Mouse (Mus musculus) hindbrain, embryonic 14.5 days (tissue): ENCODE data around the gene Exoc8. TPM values are rescaled to one million over a fixed set of nuclear protein-coding genes. Genes with fewer than 3 reads are reported as not detected.

Experiments
- ATAC-seq: fragments of 200-750 bp; cut with Nextera tagmentation; 2 replicates; pipeline ENCODE4 v1.8.0; 2017; ENCODE audit warnings: moderate number of reproducible peaks, mild to moderate bottlenecking, moderate TSS enrichment, moderate library complexity; ENCODE audit not compliant: low FRiP score
- DNase-seq: peaks from one replicate; pipeline ENCODE4 v3.0.0-alpha.2; 2015; ENCODE audit warnings: low spot score
- H3K27ac ChIP-seq: fragments of 300-500 bp; sonication (generic); 2 replicates; pipeline ENCODE4 v1.5.1; 2014; ENCODE audit warnings: mild to moderate bottlenecking, moderate library complexity
- H3K27me3 ChIP-seq: fragments of 300-500 bp; sonication (generic); 2 replicates; pipeline ENCODE4 v1.6.1; 2014; ENCODE audit warnings: mild to moderate bottlenecking, low read length, mixed read lengths; ENCODE audit not compliant: control insufficient read depth, insufficient read depth
- H3K36me3 ChIP-seq: fragments of 300-500 bp; sonication (generic); replicated peaks from 2 replicates; pipeline ENCODE4 v1.6.1; 2014; ENCODE audit not compliant: control insufficient read depth, insufficient read depth
- H3K4me1 ChIP-seq: fragments of 300-500 bp; sonication (generic); replicated peaks from 2 replicates; pipeline ENCODE4 v1.6.1; 2014; ENCODE audit warnings: antibody characterized with exemption, low read length, mixed read lengths; ENCODE audit not compliant: control insufficient read depth, insufficient read depth
- H3K4me2 ChIP-seq: fragments of 300-500 bp; sonication (generic); replicated peaks from 2 replicates; pipeline ENCODE4 v1.6.1; 2014; ENCODE audit warnings: mild to moderate bottlenecking, moderate library complexity
- H3K4me3 ChIP-seq: fragments of 300-500 bp; sonication (generic); replicated peaks from 2 replicates; pipeline ENCODE4 v1.5.1; 2014; ENCODE audit warnings: mild to moderate bottlenecking, low read length
- H3K9ac ChIP-seq: fragments of 300-500 bp; sonication (generic); 2 replicates; pipeline ENCODE4 v1.6.1; 2014
- H3K9me3 ChIP-seq: fragments of 300-500 bp; sonication (generic); 2 replicates; pipeline ENCODE4 v1.6.1; 2016; ENCODE audit warnings: low read length; ENCODE audit not compliant: control insufficient read depth
- WGBS: fragments of 180-500 bp; shearing (Covaris S2); extraction: QIAGEN DNeasy Blood & Tissue Kit; methylation state at CpG from one replicate; pipeline ENCODE4 v1.1.7; 2014; 5-methylcytosine and 5-hydroxymethylcytosine counted together
- polyA plus RNA-seq: library from polyadenylated mRNA; unstranded; fragments of >200 nt; fragmentation: Nextera tagmentation; extraction: Ambion mirVana; gene quantifications from 2 replicates; pipeline ENCODE4 v1.2.1, GENCODE M21; 2014

Gene Exoc8
- polyA plus RNA-seq, 1 experiment from 2014 or later, result 14.7 TPM

GRCm38 (mm10) chr8:124863729-124864128, 33.8 kb downstream of the Exoc8 start:
- H3K4me1 ChIP-seq, result peaks cover 7% of the 10 kb centered on the region
- peak overlapping the region; percentile 97 for H3K4me3 ChIP-seq
- no peak for ATAC-seq
- H3K9me3 ChIP-seq, result no peaks in the 10 kb centered on the region
- peak overlapping the region; percentile 95 for H3K9ac ChIP-seq
- H3K27me3 ChIP-seq, result no peaks in the 10 kb centered on the region
- peak overlapping the region; percentile 92 for H3K27ac ChIP-seq
- H3K4me2 ChIP-seq, result peak overlapping the region; percentile 78
- WGBS, result 20% methylated on average over 8 of the region's 8 CpGs
- DNase-seq, result no peak
- H3K36me3 ChIP-seq, result peaks cover 19% of the 10 kb centered on the region

- Histone ChIP-seq H3K27me3 (no peaks in the 10 kb centered on the region), H3K4me1 (peaks cover 7% of the 10 kb centered on the region), H3K4me2 (peak overlapping the region; percentile 78), H3K9me3 (no peaks in the 10 kb centered on the region), H3K36me3 (peaks cover 24% of the 10 kb centered on the region), H3K27ac (peak overlapping the region; percentile 92), H3K9ac (peak overlapping the region; percentile 95), H3K4me3 (peak overlapping the region; percentile 97)
- DNase-seq (no peak), ATAC-seq (peak; percentile 87)
- WGBS, result under 1% methylated on average over 33 of the region's 33 CpGs
Observed at GRCm38 (mm10) chr8:124863163-124863677, 34.3 kb downstream of the Exoc8 start.

GRCm38 (mm10) chr8:124862321-124863162, 35.0 kb downstream of the Exoc8 start, which contains the start of the genes Gnpat and 2810004N23Rik:
Gnpat (plus strand) TSS chr8:124863033.
2810004N23Rik (minus strand) TSS chr8:124863120.
- ATAC-seq, result peak; percentile 98
- H3K27ac ChIP-seq, result peak within 1 kb of the TSS; percentile 92

GRCm38 (mm10) chr8:124860188-124860587, 37.3 kb downstream of the Exoc8 start:
- H3K36me3 ChIP-seq, result peaks cover 46% of the 10 kb centered on the region
- no peaks in the 10 kb centered on the region for H3K27me3 ChIP-seq
- ATAC-seq (no peak), DNase-seq (no peak)
- H3K4me1 ChIP-seq, result peaks cover 7% of the 10 kb centered on the region
- H3K9me3 ChIP-seq, result no peaks in the 10 kb centered on the region
- WGBS, result 99% methylated on average over 3 of the region's 3 CpGs
- H3K4me2 ChIP-seq, result no peak overlapping the region
- H3K27ac ChIP-seq, result no peak overlapping the region
- no peak overlapping the region for H3K4me3 ChIP-seq
- H3K9ac ChIP-seq, result no peak overlapping the region

More at GRCm38 (mm10) chr8:124862321-124863162, 35.0 kb downstream of the Exoc8 start, which contains the start of the genes Gnpat and 2810004N23Rik:
- H3K4me1 ChIP-seq, result peaks cover 7% of the 10 kb centered on the region
- H3K27me3 ChIP-seq, result no peaks in the 10 kb centered on the region
- peak within 1 kb of the TSS; percentile 95 for H3K9ac ChIP-seq
- peaks cover 29% of the 10 kb centered on the region for H3K36me3 ChIP-seq
- peak; percentile 94 for DNase-seq
- peak within 1 kb of the TSS; percentile 78 for H3K4me2 ChIP-seq
- peak within 1 kb of the TSS; percentile 97 for H3K4me3 ChIP-seq
- 2% methylated on average over 55 of the region's 55 CpGs for WGBS
- H3K9me3 ChIP-seq, result no peaks in the 10 kb centered on the region

- Histone ChIP-seq H3K27me3 (no peaks in the 10 kb centered on the region), H3K36me3 (peaks cover 51% of the 10 kb centered on the region), H3K4me1 (peaks cover 7% of the 10 kb centered on the region), H3K9ac (no peak overlapping the region), H3K27ac (no peak overlapping the region), H3K4me2 (no peak overlapping the region), H3K9me3 (peaks cover 2% of the 10 kb centered on the region; the same call in 1 of the 2 replicates), H3K4me3 (no peak overlapping the region)
- DNase-seq (no peak), ATAC-seq (no peak)
Observed at GRCm38 (mm10) chr8:124859466-124859865, 38.0 kb downstream of the Exoc8 start.

- WGBS, result 94% methylated on average over 1 of the region's 1 CpGs
- H3K36me3 ChIP-seq, result peaks cover 45% of the 10 kb centered on the region
Observed at GRCm38 (mm10) chr8:124853511-124853910, 44.0 kb downstream of the Exoc8 start.

GRCm38 (mm10) chr8:124845573-124845972, 51.9 kb downstream of the Exoc8 start:
- Histone ChIP-seq H3K4me2 (no peak overlapping the region), H3K36me3 (peaks cover 11% of the 10 kb centered on the region), H3K4me1 (no peaks in the 10 kb centered on the region), H3K9me3 (no peaks in the 10 kb centered on the region), H3K4me3 (no peak overlapping the region), H3K27ac (no peak overlapping the region), H3K9ac (no peak overlapping the region), H3K27me3 (no peaks in the 10 kb centered on the region)
- WGBS, result 90% methylated on average over 5 of the region's 5 CpGs
- DNase-seq (no peak), ATAC-seq (no peak)

More at GRCm38 (mm10) chr8:124853511-124853910, 44.0 kb downstream of the Exoc8 start:
- Histone ChIP-seq H3K4me3 (no peak overlapping the region), H3K4me1 (no peaks in the 10 kb centered on the region), H3K4me2 (no peak overlapping the region), H3K9ac (no peak overlapping the region), H3K27me3 (no peaks in the 10 kb centered on the region), H3K27ac (no peak overlapping the region), H3K9me3 (peaks cover 21% of the 10 kb centered on the region)
- no peak for ATAC-seq
- no peak for DNase-seq

GRCm38 (mm10) chr8:124845131-124845530, 52.4 kb downstream of the Exoc8 start:
- Histone ChIP-seq H3K9me3 (no peaks in the 10 kb centered on the region), H3K27ac (no peak overlapping the region), H3K4me1 (no peaks in the 10 kb centered on the region), H3K27me3 (no peaks in the 10 kb centered on the region), H3K36me3 (peaks cover 16% of the 10 kb centered on the region), H3K9ac (no peak overlapping the region), H3K4me3 (no peak overlapping the region), H3K4me2 (no peak overlapping the region)
- DNase-seq (no peak), ATAC-seq (no peak)
- 81% methylated on average over 3 of the region's 3 CpGs for WGBS
